Mouse (Mus musculus) E14TG2a.4 (cell line): Measurements from ENCODE around the gene Mmrn2.

Experiments
- H3K27me3 ChIP-seq: 2 replicates; pipeline ENCODE4 v1.6.1; 2014; ENCODE audit warnings: low read length, control low read depth; ENCODE audit not compliant: insufficient read depth
- H3K36me3 ChIP-seq: 2 replicates; pipeline ENCODE4 v1.6.1; 2014; ENCODE audit warnings: low read length, control low read depth; ENCODE audit not compliant: insufficient read depth
- H3K4me1 ChIP-seq: replicated peaks from 2 replicates; pipeline ENCODE4 v1.6.1; 2014; ENCODE audit warnings: low read depth, low read length, control low read depth
- H3K4me3 ChIP-seq: replicated peaks from 2 replicates; pipeline ENCODE4 v1.5.1; 2014; ENCODE audit warnings: mild to moderate bottlenecking, low read length
- H3K9me3 ChIP-seq: 2 replicates; pipeline ENCODE4 v1.6.1; 2014; ENCODE audit warnings: low read length, control low read depth
- CTCF ChIP-seq: conservative IDR thresholded peaks from 2 replicates; pipeline ENCODE4 v1.5.1; 2014; ENCODE audit warnings: low read length
- NANOG ChIP-seq: IDR thresholded peaks from 2 replicates; pipeline ENCODE4 v1.6.1; 2014; ENCODE audit warnings: borderline replicate concordance, low read length, mixed read lengths
- POU5F1 ChIP-seq: IDR thresholded peaks from 2 replicates; pipeline ENCODE4 v1.6.1; 2014; ENCODE audit warnings: low read length, borderline replicate concordance

Mmrn2 gene

DNA sequence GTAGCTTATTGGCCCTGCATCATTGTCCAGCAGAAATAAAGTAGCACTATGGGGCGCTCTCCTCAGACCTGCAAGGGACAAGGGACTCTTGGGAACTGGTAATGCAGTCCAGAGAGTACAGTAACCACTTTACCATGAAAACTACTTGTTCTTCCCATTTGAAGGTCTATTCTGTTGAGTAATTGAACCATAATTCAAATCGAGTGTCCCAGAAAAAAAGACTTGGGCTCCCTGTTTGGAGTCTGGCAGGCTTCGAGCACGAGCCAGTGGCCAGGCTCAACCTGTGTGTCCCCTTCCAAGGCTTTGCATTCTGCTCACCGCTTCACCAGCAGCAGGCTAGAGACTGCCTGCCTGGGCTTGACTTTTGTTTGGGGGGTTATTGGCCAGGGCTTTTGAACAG is 30.9 kb upstream of the Mmrn2 start:
- Histone ChIP-seq H3K36me3 (peaks cover 66% of the 10 kb centered on the region), H3K27me3 (no peaks in the 10 kb centered on the region), H3K4me3 (no peak overlapping the region), H3K9me3 (no peaks in the 10 kb centered on the region), H3K4me1 (peaks cover 34% of the 10 kb centered on the region)
- TF ChIP-seq POU5F1, result no peak
- no peak for TF ChIP-seq NANOG
- TF ChIP-seq CTCF, result no peak

DNA sequence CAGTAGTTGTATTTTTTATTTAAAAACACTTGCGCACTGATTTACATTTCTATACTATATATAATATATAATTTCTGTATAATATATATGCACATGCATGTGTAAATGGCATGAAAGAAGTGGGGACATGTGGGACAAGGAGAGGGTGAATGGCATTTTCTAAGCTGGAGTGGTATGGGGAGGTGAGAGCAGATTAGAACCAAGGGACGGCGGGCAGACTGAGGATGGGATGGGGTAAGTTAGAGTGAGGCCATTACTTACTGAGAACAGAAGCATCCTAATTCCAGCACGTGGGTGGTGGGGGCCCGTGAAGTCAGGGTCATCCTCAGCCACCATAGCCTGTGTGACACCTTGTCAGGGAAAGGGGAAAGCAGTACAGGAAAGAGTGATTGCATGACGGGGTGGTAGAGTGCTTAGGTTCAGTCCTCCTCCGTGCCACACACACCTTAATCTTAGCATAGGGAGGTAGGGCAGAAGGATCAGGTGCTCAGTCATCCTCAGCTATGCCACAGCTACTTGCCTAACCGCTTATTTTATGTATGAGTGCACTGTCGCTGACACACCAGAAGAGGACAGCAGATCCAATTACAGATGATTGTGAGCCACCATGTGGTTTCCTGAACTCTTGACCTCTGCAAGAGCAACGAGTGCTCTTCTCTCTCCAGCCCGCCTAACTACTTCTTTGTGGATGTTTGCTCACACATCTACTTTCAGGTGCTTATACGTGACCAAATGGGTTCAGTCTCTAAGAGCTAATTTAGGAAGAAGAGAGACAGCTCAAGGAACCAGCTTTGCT is 29.3 kb upstream of the Mmrn2 start:
- peak; percentile 44 for TF ChIP-seq CTCF
- TF ChIP-seq POU5F1, result no peak
- peaks cover 45% of the 10 kb centered on the region for H3K4me1 ChIP-seq
- no peak overlapping the region for H3K4me3 ChIP-seq
- H3K27me3 ChIP-seq, result no peaks in the 10 kb centered on the region
- H3K9me3 ChIP-seq, result no peaks in the 10 kb centered on the region
- H3K36me3 ChIP-seq, result peaks cover 51% of the 10 kb centered on the region

DNA sequence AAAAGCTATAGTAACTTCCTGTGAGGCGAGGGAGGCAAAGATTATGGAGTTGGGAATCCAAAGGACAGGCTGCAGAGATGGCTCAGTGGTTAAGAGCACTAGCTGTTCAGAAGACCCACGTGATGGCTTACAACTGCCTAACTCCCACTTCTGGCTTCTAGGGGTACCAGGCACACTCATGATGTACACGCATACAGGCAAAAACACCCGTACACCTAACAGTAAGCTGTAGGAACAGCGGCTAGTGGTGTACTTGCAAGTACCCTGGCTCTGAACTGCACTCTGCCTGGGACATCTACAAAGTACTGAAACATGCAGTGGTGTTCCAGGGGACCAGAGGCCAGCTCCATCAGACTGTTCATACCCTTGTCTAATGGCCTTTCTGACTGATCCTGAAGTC is 28.2 kb upstream of the Mmrn2 start:
- H3K4me3 ChIP-seq, result no peak overlapping the region
- H3K4me1 ChIP-seq, result peaks cover 56% of the 10 kb centered on the region
- peaks cover 44% of the 10 kb centered on the region for H3K36me3 ChIP-seq
- H3K9me3 ChIP-seq, result no peaks in the 10 kb centered on the region
- TF ChIP-seq NANOG, result no peak
- TF ChIP-seq POU5F1, result no peak
- no peaks in the 10 kb centered on the region for H3K27me3 ChIP-seq

DNA sequence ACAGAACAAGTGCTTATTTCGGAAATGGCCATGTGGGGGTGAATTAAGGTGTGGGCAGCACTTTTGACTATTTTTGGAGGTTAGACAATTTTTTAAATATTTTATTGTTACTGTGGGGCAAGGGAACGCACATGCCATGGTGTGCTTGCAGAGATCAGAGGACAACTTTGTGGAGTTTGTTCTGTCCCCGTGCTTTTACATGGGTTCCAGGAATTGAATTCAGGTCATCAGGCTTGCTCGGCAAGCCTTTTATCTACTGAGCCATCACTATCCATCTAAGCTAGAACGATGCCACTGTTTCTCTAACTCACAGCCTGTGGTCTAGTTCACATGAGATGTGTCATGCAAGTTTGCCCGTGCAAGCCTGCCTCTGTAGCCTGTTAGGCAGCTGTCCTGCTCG is 27.0 kb upstream of the Mmrn2 start:
- Histone ChIP-seq H3K36me3 (peaks cover 32% of the 10 kb centered on the region), H3K4me3 (no peak overlapping the region), H3K4me1 (peaks cover 69% of the 10 kb centered on the region), H3K27me3 (no peaks in the 10 kb centered on the region), H3K9me3 (no peaks in the 10 kb centered on the region)
- no peak for TF ChIP-seq POU5F1
- TF ChIP-seq NANOG, result no peak
- TF ChIP-seq CTCF, result no peak

DNA sequence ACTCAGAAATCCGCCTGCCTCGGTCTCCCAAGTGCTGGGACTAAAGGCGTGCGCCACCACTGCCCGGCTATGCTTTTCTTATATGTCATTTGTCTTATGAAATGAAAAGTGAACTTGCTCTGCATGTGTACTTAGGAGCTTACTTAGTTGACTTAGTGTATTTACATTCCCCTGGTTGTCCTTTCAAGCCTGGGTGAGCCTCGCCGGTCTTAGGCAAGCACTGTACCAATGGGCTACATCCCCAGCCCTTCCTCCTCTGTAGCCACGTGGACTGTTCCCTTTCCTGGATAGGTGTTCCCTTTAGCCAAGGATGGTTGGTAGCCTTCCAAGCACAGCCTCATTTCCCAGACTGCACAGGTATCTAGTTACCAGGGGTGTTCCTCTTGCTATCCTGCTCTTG is 26.3 kb upstream of the Mmrn2 start:
- Histone ChIP-seq H3K4me1 (peaks cover 76% of the 10 kb centered on the region), H3K36me3 (peaks cover 27% of the 10 kb centered on the region), H3K4me3 (peak overlapping the region; percentile 26; the same call in 1 of the 2 replicates), H3K27me3 (no peaks in the 10 kb centered on the region), H3K9me3 (no peaks in the 10 kb centered on the region)
- TF ChIP-seq POU5F1 (no peak), NANOG (no peak), CTCF (no peak)

DNA sequence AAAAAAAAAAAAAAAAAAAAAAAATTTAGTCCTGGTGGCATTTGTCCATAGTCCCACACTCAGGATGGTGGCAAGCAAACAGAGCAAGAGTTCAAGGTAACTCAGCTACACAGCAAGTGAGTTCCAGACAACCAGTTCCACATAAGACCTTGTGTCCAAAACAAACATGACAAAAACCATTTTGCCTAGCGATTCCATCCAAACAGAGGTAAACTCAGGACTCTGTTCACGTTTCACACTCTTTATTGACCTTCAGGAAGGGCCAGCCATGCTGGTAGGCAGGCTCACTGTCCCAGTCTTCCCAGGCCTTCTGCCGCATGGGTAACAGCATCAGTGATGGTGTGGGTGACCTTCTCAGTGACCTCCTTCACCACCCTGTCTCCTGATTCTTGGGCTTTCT is 23.6 kb upstream of the Mmrn2 start:
- Histone ChIP-seq H3K27me3 (no peaks in the 10 kb centered on the region), H3K36me3 (0 out of 2 replicates have a peak, but pooled peaks cover 11% of the 10 kb centered on the region), H3K4me3 (peak overlapping the region; percentile 7; the same call in 1 of the 2 replicates), H3K9me3 (no peaks in the 10 kb centered on the region), H3K4me1 (peaks cover 93% of the 10 kb centered on the region)
- TF ChIP-seq POU5F1 (no peak), NANOG (no peak), CTCF (no peak)

DNA sequence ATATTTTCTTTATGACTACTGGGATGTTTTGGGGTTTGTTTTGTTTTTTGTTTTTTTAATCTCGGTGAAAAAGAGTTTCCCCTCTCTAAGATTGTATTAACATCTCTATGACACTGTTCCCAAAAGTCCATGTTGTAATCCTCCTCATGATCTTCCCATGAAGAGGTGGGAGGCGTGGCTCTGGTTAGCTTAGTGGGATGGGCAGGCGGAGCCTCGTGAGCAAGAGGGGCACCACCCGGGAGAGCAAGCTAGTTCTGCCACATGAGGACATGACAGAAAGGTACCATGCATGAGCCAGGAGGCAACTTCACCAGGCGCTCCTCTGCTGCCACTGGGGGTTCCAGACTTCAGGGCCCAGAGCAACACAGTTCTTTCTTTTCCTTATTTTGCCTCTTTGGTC is 22.7 kb upstream of the Mmrn2 start:
- Histone ChIP-seq H3K36me3 (0 out of 2 replicates have a peak, but pooled peaks cover 8% of the 10 kb centered on the region), H3K9me3 (no peaks in the 10 kb centered on the region), H3K4me3 (peak overlapping the region; percentile 3; the same call in 1 of the 2 replicates), H3K27me3 (no peaks in the 10 kb centered on the region), H3K4me1 (peaks cover 94% of the 10 kb centered on the region)
- TF ChIP-seq NANOG, result no peak
- no peak for TF ChIP-seq CTCF
- no peak for TF ChIP-seq POU5F1

DNA sequence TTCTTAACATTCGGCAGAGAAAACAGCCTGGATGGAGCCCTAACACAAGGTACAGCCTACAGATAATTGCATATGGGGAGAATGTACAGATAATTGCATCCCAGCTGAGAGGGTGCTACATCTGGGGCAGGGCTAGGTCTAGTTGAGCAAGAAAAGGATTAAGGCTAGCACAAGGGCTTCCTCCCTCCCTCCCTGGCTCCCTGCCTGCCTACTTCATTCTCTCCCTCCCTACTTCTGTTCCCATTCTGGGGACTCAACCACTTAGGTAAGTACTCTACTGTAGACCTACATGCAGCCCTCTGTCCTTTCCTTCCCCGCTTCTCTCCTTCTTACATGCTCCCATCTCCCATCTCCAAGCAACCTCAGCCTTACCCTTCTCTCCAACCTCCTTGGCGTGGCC is 21.9 kb upstream of the Mmrn2 start:
- Histone ChIP-seq H3K9me3 (no peaks in the 10 kb centered on the region), H3K27me3 (no peaks in the 10 kb centered on the region)
- no peak for TF ChIP-seq POU5F1
- TF ChIP-seq NANOG, result no peak

More for the DNA sequence above, 21.9 kb upstream of the Mmrn2 start:
- Histone ChIP-seq H3K4me1 (peaks cover 94% of the 10 kb centered on the region), H3K4me3 (peak overlapping the region; percentile 3; the same call in 1 of the 2 replicates), H3K36me3 (peaks cover 4% of the 10 kb centered on the region; the same call in 1 of the 2 replicates)
